Comparison of ENCODE assay signal across 26 mouse cellular contexts in the genomic region with DNA sequence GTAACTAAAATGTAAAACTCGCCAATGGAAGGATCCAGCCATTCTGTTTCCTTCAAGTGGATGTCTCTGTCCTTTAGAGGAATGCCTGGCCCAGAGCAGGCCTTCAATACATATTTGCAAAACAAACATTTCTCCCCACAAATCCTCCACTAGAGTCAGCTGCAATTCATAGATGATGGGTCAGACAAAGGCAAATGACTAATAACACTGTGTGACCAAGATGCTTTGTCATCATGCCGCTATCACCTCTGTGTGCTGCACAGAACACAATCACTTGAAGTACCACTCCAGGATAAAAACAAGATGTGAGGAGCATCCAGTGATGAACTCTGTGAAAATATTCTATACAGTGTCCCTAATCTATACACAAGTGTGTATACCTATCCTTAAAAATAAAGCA.
"Had no signal": no experiment of that assay in that cellular context is flagged by ENCODE, and none has a peak within 500 bp of the region (broad histone marks: within the 10 kb centered on the region; RNA-seq: fewer than 3 reads in every experiment).

No protein-coding gene starts in this region.

- ATAC-seq: hindbrain, postnatal 0 days; intestine, embryonic 16.5 days had no signal

- H3K4me1 ChIP-seq: hindbrain, embryonic 15.5 days; kidney, embryonic 15.5 days; liver, embryonic 13.5 days had no signal

- H3K4me3 ChIP-seq: heart, adult 2 months; heart, embryonic 13.5 days; heart, embryonic 15.5 days; hindbrain, embryonic 13.5 days; hindbrain, embryonic 15.5 days; kidney, embryonic 15.5 days; left cerebral cortex, adult 2 months; limb, embryonic 10.5 days; limb, embryonic 12.5 days; liver, embryonic 13.5 days had no signal

- H3K9ac ChIP-seq: heart, embryonic 13.5 days; heart, embryonic 15.5 days; hindbrain, embryonic 13.5 days; hindbrain, embryonic 15.5 days; kidney, embryonic 15.5 days; limb, embryonic 12.5 days; liver, embryonic 13.5 days had no signal

- H3K36me3 ChIP-seq: liver, embryonic 13.5 days had no signal

- H3K27me3 ChIP-seq: heart, embryonic 13.5 days; heart, embryonic 15.5 days; hindbrain, embryonic 13.5 days; hindbrain, embryonic 15.5 days; kidney, embryonic 15.5 days; limb, embryonic 12.5 days; liver, embryonic 13.5 days had no signal

- H3K27ac ChIP-seq: heart, adult 2 months; heart, embryonic 13.5 days; heart, embryonic 15.5 days; hindbrain, embryonic 13.5 days; hindbrain, embryonic 15.5 days; hindbrain, postnatal 0 days; kidney, embryonic 15.5 days; kidney, postnatal 0 days; left cerebral cortex, adult 2 months; limb, embryonic 10.5 days; limb, embryonic 12.5 days; liver, embryonic 13.5 days had no signal

- H3K4me2 ChIP-seq: heart, embryonic 11.5 days; heart, embryonic 13.5 days; heart, embryonic 15.5 days; hindbrain, embryonic 13.5 days; hindbrain, embryonic 15.5 days; kidney, embryonic 15.5 days; limb, embryonic 12.5 days; liver, embryonic 11.5 days; liver, embryonic 13.5 days had no signal

- DNase-seq: gastrocnemius, postnatal 14 days; gastrocnemius, postnatal 36 days; heart, adult 11 months; heart, adult 2 months; heart, postnatal 14 days; heart, postnatal 36 days; kidney, adult 11 months; kidney, adult 2 months; kidney, adult 9 months; kidney, postnatal 14 days; kidney, postnatal 4 days; liver; liver, embryonic 13.5 days had no signal

- H3K9me3 ChIP-seq: heart, embryonic 13.5 days; heart, embryonic 15.5 days; hindbrain, embryonic 13.5 days; hindbrain, embryonic 15.5 days; kidney, embryonic 15.5 days; limb, embryonic 10.5 days; limb, embryonic 12.5 days; liver, embryonic 13.5 days had no signal
